Comparison of ENCODE assay signal across 32 mouse cellular contexts in the genomic region with DNA sequence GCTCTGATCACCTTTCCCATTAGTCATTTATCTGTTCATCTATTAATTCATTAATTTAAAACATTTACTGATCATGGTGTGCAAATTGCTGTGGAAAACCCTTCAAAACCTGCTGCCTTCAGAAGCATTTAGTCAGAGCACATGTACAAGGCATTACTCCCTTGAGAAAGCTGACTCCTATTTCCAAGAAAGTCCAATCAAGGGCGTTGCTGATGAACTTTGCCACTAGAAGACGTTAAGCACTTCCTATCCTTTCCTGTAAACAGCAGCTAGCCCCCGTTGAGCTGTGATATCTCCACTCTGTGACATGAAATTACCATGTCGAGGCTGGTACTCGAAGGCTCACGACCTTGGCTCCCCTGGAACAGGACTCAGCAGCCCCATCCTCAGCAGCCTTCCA. TPM values are rescaled to one million over a fixed set of nuclear protein-coding genes. Genes with fewer than 3 reads are reported as not detected.
DNase-seq lines count a peak whose midpoint lies in the region; ATAC-seq and TF ChIP-seq lines count a peak whose summit lies in the region.
"Had no signal": no experiment of that assay in that cellular context is flagged by ENCODE, and none has a peak within 500 bp of the region (broad histone marks: within the 10 kb centered on the region; RNA-seq: fewer than 3 reads in every experiment).

No protein-coding gene starts in this region.

- TF ChIP-seq CTCF in stomach, postnatal 0 days (IDR thresholded peaks at IDR 0.05; ENCODE audit: low read depth) = no peak
- TF ChIP-seq CTCF in liver, embryonic 14.5 days (IDR thresholded peaks at IDR 0.05; ENCODE audit: low read depth) = no peak

- H3K4me1 ChIP-seq in stomach, embryonic 16.5 days (ENCODE audit: control insufficient read depth, insufficient read depth, low read length) = no peaks in the 10 kb centered on the region
- H3K4me1 ChIP-seq in stomach, postnatal 0 days (replicated peaks; ENCODE audit: control insufficient read depth, insufficient read depth) = peaks cover 2% of the 10 kb centered on the region; the same call in 1 of the 2 replicates
- no peaks in the 10 kb centered on the region for H3K4me1 ChIP-seq in intestine, embryonic 15.5 days (replicated peaks)
- H3K4me1 ChIP-seq in liver, embryonic 14.5 days (replicated peaks; ENCODE audit: control insufficient read depth in 2 of 2, insufficient read depth in 2 of 2, low read length in 1 of 2) = peaks cover 32 to 35% of the 10 kb centered on the region in 2 experiments
- H3K4me1 ChIP-seq: hindbrain, embryonic 15.5 days; kidney, embryonic 15.5 days; midbrain, embryonic 12.5 days; neural tube, embryonic 12.5 days had no signal

- 0 out of 2 replicates have a peak overlapping the region, but pooled peaks have one; percentile 2 for H3K27ac ChIP-seq in stomach, embryonic 16.5 days (ENCODE audit: low read length)
- H3K27ac ChIP-seq in stomach, postnatal 0 days (replicated peaks) = no peak overlapping the region
- no peak overlapping the region for H3K27ac ChIP-seq in intestine, embryonic 15.5 days
- H3K27ac ChIP-seq in liver, embryonic 14.5 days = peak overlapping the region; percentile 41
- H3K27ac ChIP-seq: embryonic facial prominence, embryonic 12.5 days; heart, embryonic 13.5 days; hindbrain, embryonic 10.5 days; hindbrain, embryonic 15.5 days; kidney, embryonic 15.5 days; layer of hippocampus, adult 2 months; left cerebral cortex, adult 2 months; limb, embryonic 13.5 days; lung, embryonic 15.5 days; midbrain, embryonic 12.5 days; neural tube, embryonic 12.5 days had no signal

- H3K4me3 ChIP-seq in stomach, embryonic 16.5 days (replicated peaks; ENCODE audit: low read length) = no peak overlapping the region
- no peak overlapping the region for H3K4me3 ChIP-seq in stomach, postnatal 0 days (ENCODE audit: low read depth, low read length)
- no peak overlapping the region for H3K4me3 ChIP-seq in intestine, embryonic 15.5 days (replicated peaks)
- no peak overlapping the region for H3K4me3 ChIP-seq in liver, embryonic 14.5 days (ENCODE audit: insufficient read depth in 1 of 2, low read depth in 2 of 2, low read length in 2 of 2)
- H3K4me3 ChIP-seq: embryonic facial prominence, embryonic 12.5 days; heart, embryonic 13.5 days; hindbrain, embryonic 10.5 days; hindbrain, embryonic 15.5 days; kidney, embryonic 15.5 days; layer of hippocampus, adult 2 months; left cerebral cortex, adult 2 months; limb, embryonic 13.5 days; lung, embryonic 15.5 days; midbrain, embryonic 12.5 days; myocyte; neural tube, embryonic 12.5 days had no signal

- no peak for ATAC-seq in stomach, embryonic 16.5 days (ENCODE audit: insufficient read depth, low FRiP score)
- ATAC-seq in stomach, postnatal 0 days (ENCODE audit: low FRiP score, low TSS enrichment) = no peak; the same call in 1 of the 2 replicates
- 0 out of 2 replicates have a peak, but pooled peaks have one; percentile 50 for ATAC-seq in intestine, embryonic 15.5 days
- ATAC-seq in liver, embryonic 14.5 days (ENCODE audit: insufficient read depth) = no peak
- ATAC-seq in erythroblast, adult 5-6 weeks (replicated peaks; ENCODE audit: low FRiP score, poor library complexity, severe bottlenecking) = no peak
- ATAC-seq: CD4-positive, CD25-positive, alpha-beta regulatory T cell, adult 4 months; forebrain, embryonic 16.5 days had no signal

- no peaks in the 10 kb centered on the region for H3K36me3 ChIP-seq in stomach, embryonic 16.5 days (ENCODE audit: control insufficient read depth, insufficient read depth, low read length)
- no peaks in the 10 kb centered on the region for H3K36me3 ChIP-seq in stomach, postnatal 0 days (ENCODE audit: control insufficient read depth, insufficient read depth, low read length)
- H3K36me3 ChIP-seq in intestine, embryonic 15.5 days = no peaks in the 10 kb centered on the region
- H3K36me3 ChIP-seq in liver, embryonic 14.5 days (replicated peaks; ENCODE audit: control insufficient read depth, insufficient read depth, low read depth) = no peaks in the 10 kb centered on the region
- H3K36me3 ChIP-seq: embryonic facial prominence, embryonic 12.5 days; heart, embryonic 13.5 days; hindbrain, embryonic 10.5 days; hindbrain, embryonic 15.5 days; kidney, embryonic 15.5 days; limb, embryonic 13.5 days; lung, embryonic 15.5 days; midbrain, embryonic 12.5 days; neural tube, embryonic 12.5 days had no signal

- H3K27me3 ChIP-seq in stomach, embryonic 16.5 days (ENCODE audit: control insufficient read depth, insufficient read depth, low read length) = no peaks in the 10 kb centered on the region
- no peaks in the 10 kb centered on the region for H3K27me3 ChIP-seq in stomach, postnatal 0 days (ENCODE audit: control insufficient read depth, insufficient read depth, low read length)
- H3K27me3 ChIP-seq in intestine, embryonic 15.5 days (replicated peaks) = no peaks in the 10 kb centered on the region
- H3K27me3 ChIP-seq in liver, embryonic 14.5 days (ENCODE audit: control insufficient read depth, insufficient read depth, low read length) = no peaks in the 10 kb centered on the region
- H3K27me3 ChIP-seq: embryonic facial prominence, embryonic 12.5 days; heart, embryonic 13.5 days; hindbrain, embryonic 15.5 days; kidney, embryonic 15.5 days; limb, embryonic 13.5 days; lung, embryonic 15.5 days; midbrain, embryonic 12.5 days; neural tube, embryonic 12.5 days had no signal

- 36% methylated on average over 6 of the region's 6 CpGs for WGBS in stomach, embryonic 16.5 days
- WGBS in stomach, postnatal 0 days = 40% methylated on average over 6 of the region's 6 CpGs
- 31% methylated on average over 6 of the region's 6 CpGs for WGBS in intestine, embryonic 15.5 days
- 11% methylated on average over 6 of the region's 6 CpGs for WGBS in liver, embryonic 14.5 days (ENCODE audit: insufficient replicate concordance)

- no peak overlapping the region for H3K4me2 ChIP-seq in stomach, embryonic 16.5 days (ENCODE audit: low read depth, low read length)
- no peak overlapping the region for H3K4me2 ChIP-seq in stomach, postnatal 0 days (replicated peaks; ENCODE audit: low read depth)
- H3K4me2 ChIP-seq in intestine, embryonic 15.5 days (replicated peaks) = no peak overlapping the region
- H3K4me2 ChIP-seq in liver, embryonic 14.5 days (ENCODE audit: low read depth) = no peak overlapping the region
- H3K4me2 ChIP-seq: embryonic facial prominence, embryonic 12.5 days; heart, embryonic 13.5 days; hindbrain, embryonic 15.5 days; kidney, embryonic 15.5 days; limb, embryonic 13.5 days; lung, embryonic 15.5 days; midbrain, embryonic 12.5 days; neural tube, embryonic 12.5 days had no signal

- no peak for TF ChIP-seq EP300 in stomach, postnatal 0 days (optimal IDR thresholded peaks at IDR 0.05)
- TF ChIP-seq EP300 in liver, embryonic 14.5 days (IDR thresholded peaks at IDR 0.05; ENCODE audit: low read depth) = no peak

- H3K9me3 ChIP-seq in stomach, embryonic 16.5 days (replicated peaks; ENCODE audit: control insufficient read depth, low read length) = no peaks in the 10 kb centered on the region
- no peaks in the 10 kb centered on the region for H3K9me3 ChIP-seq in stomach, postnatal 0 days (ENCODE audit: control insufficient read depth, low read length)
- H3K9me3 ChIP-seq in intestine, embryonic 15.5 days = no peaks in the 10 kb centered on the region
- no peaks in the 10 kb centered on the region for H3K9me3 ChIP-seq in liver, embryonic 14.5 days (ENCODE audit: control insufficient read depth, low read length)
- H3K9me3 ChIP-seq: embryonic facial prominence, embryonic 12.5 days; heart, embryonic 13.5 days; hindbrain, embryonic 10.5 days; hindbrain, embryonic 15.5 days; kidney, embryonic 15.5 days; limb, embryonic 13.5 days; lung, embryonic 15.5 days; megakaryocyte, embryonic 14.5 days; midbrain, embryonic 12.5 days; neural tube, embryonic 12.5 days had no signal

- no peak for DNase-seq in stomach, postnatal 0 days (ENCODE audit: low spot score)
- no peak for DNase-seq in liver, embryonic 14.5 days (ENCODE audit: low read depth in 3 of 3, low spot score in 3 of 3)
- no peak for DNase-seq in retina, postnatal 1 day
- no peak for DNase-seq in right cerebral cortex, postnatal 10 days (ENCODE audit: low spot score in 2 of 2)
- DNase-seq: adrenal gland, postnatal 25 days; cerebellum, adult 11 months; cerebellum, adult 9-10 months; cerebellum, postnatal 36 days; embryo, embryonic 11 days; gastrocnemius, postnatal 10 days; heart, postnatal 10 days; kidney, postnatal 25 days; lung, postnatal 36 days; thymus, postnatal 25 days had no signal

- no peak overlapping the region for H3K9ac ChIP-seq in stomach, embryonic 16.5 days (ENCODE audit: low read length)
- H3K9ac ChIP-seq in stomach, postnatal 0 days (ENCODE audit: low read length) = no peak overlapping the region
- H3K9ac ChIP-seq in intestine, embryonic 15.5 days = no peak overlapping the region
- peak overlapping the region; percentile 21 for H3K9ac ChIP-seq in liver, embryonic 14.5 days (replicated peaks)
- H3K9ac ChIP-seq: embryonic facial prominence, embryonic 12.5 days; heart, embryonic 13.5 days; hindbrain, embryonic 15.5 days; kidney, embryonic 15.5 days; limb, embryonic 13.5 days; lung, embryonic 15.5 days; midbrain, embryonic 12.5 days; neural tube, embryonic 12.5 days had no signal

RNA-seq across cellular contexts. Expression of a gene that starts 43.6 kb away (rescaled TPM):
- 7.6 and 10.2 TPM in 2 replicates for polyA plus RNA-seq in stomach, embryonic 16.5 days (2015; fragmentation: Nextera tagmentation; extraction: Ambion mirVana)
- polyA plus RNA-seq in stomach, postnatal 0 days (2015; fragmentation: Nextera tagmentation; extraction: Ambion mirVana) = 11.8 and 13.2 TPM in 2 replicates
- polyA plus RNA-seq in intestine, embryonic 15.5 days (2015; fragmentation: Nextera tagmentation; extraction: Ambion mirVana) = 6.0 and 7.2 TPM in 2 replicates
- 7.3 and 11.7 TPM in 2 replicates for polyA plus RNA-seq in liver, embryonic 14.5 days (2012; rRNA removed)
- 24.6 and 25.2 TPM in 2 replicates for polyA plus RNA-seq in liver, embryonic 14.5 days (2014; fragmentation: Nextera tagmentation; extraction: Ambion mirVana)
- total RNA-seq in erythroblast, adult 5-6 weeks (2015; ENCODE audit: low replicate concordance) = 157 and 171 TPM in 2 replicates
- 252 and 316 TPM in 2 replicates for total RNA-seq in erythroblast, adult 5-6 weeks (2017; ENCODE audit: low replicate concordance)

Comparison
In these comparisons a context has a peak if more than half of its experiments do, and no peak if none do; other contexts are left out.
1. H3K27ac ChIP-seq: peak in stomach, embryonic 16.5 days (single experiment) and liver, embryonic 14.5 days (single experiment); none in stomach, postnatal 0 days (single experiment) and intestine, embryonic 15.5 days (single experiment).